Mouse (Mus musculus) right cerebral cortex, postnatal 4 days (tissue): ENCODE measurements at regions not wholly inside any gene's neighbourhood (a gene's known extent, or its start where the extent isn't known, plus 50 kb on each side); places are given as distances from the start of the nearest gene placed in this dataset.

ENCODE experiments used
- DNase-seq: peaks from one replicate; pipeline ENCODE4 v3.0.0-alpha.2; 2022

DNA sequence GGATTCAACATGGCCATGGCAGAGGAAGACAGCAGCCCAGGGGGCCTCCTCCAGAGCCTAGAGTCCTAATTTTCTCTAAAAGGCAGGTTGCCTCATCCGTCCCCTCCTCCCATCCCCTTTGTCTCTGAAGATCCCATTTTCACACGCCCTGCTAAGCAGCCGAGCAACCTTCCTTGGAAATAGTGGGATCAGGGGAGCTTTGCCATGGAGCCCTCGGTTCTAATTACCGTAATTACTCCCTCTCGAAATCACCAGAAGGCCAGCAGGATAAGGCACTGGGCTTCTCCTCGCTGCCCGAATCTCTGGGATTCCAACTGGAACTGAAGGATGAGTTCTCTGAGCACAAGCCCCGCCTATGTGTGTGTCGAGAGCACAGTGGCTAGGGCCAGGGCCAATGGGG, 63.5 kb upstream of the Irx3 start:
- no peak for DNase-seq

DNA sequence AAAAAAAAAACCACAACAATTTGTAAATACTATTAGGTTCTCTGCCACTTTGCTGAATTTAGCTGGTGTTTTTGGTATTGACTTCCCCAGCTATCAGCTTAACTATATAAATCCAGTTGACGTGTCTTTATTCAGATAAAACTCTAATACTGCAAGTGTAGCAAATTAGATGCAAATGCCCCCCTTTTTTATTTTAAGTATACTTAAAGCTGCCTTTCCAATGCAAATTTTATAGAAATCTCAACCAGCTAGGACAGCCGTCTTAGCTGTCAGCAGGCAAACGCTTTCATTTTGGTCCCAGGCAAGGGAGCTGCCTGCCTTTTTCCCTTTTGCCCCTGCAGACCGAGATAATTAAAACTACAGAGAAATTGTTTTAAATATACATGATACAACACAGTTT, 61.6 kb upstream of the Irx3 start:
- DNase-seq = no peak

DNA sequence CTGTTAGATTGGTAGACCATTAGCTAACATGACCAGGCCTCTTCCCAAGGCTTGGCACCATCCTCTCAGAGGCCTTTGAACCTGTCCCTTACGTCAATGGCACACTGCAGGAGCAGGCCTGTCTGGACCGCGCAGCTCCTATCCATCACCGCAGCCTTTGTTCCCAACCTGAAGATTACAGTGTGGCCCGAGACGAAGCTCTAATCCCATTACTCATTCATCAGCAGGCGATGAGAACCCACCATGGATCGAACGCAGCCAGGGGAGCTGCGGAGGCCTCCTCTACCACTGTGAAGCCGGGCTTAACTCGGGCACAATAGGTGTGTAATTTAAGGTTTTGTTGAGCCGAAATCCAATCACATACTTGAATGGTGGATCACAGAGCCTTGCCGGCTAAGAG, 54.0 kb upstream of the Irx3 start:
- no peak for DNase-seq

DNA sequence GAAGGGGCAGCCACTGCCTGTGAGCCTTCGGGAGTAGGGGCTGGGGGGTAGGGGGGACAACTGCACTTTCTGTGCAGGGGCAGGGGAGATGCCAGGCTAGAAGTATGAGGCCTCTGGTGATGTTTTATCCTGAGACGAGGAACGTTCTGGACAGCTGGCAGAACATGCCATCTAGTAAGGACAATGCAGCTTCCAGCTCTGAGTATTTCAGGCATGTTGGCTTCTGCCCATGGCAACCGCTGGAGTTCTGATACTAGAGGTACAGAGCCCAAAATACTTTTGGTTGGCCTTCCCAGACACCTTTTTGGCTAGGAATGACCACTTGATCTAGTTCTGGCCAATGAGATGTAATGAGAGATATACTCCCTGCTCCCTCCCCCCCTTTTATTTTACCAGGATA, 52.5 kb upstream of the Irx3 start:
- DNase-seq = no peak

DNA sequence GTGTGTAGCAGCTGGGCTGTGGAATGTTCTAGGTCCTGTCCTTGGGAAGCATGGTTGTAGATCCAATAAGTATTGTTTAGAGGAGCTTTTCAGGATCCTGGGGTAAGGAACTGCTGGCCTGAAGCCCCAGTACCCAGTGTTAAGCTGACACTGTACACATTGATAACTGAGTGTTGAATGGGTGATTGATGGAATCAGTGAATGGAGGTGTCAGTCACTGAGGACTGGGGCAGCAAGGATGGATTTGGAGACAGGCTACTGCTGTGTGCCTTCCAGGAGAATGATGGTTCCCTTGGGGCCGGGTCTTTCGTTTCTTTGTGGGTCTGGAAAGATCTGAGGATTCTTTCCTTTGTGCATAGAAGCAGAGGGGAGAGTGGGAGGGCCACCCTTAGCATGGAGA, 51.9 kb upstream of the Irx3 start:
- DNase-seq = no peak

DNA sequence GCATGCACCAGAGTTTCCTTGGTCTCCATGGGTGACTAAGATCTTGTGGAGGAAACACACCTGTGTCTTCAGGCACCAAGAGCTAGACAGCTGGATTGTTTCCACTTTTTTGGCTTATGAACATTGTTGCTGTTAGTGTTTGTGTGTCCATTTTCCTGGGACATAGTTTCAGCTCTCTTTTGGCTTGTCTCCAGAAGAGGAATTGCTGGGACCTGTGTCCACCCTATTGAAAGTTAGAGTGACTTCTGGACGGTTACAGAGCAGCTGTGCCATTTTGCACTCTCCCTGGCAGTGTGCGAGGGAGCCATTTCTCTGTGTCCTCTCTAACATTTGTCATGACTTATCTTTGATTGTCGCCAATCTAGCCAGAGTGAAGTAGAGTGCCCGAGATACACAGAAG, 51.5 kb upstream of the Irx3 start:
- DNase-seq = no peak
